Mouse (Mus musculus): ENCODE results near the gene Net1. TPM values are rescaled to one million over a fixed set of nuclear protein-coding genes. Genes with fewer than 3 reads are reported as not detected.
"Not testable (repeated sequence)": the region's sequence is repeated elsewhere in the genome, so short reads cannot be mapped to it uniquely, and the experiment has no call there.

The Net1 gene
- total RNA-seq, 2 experiments from 2014 or later: 89.3 to 106 TPM

DNA sequence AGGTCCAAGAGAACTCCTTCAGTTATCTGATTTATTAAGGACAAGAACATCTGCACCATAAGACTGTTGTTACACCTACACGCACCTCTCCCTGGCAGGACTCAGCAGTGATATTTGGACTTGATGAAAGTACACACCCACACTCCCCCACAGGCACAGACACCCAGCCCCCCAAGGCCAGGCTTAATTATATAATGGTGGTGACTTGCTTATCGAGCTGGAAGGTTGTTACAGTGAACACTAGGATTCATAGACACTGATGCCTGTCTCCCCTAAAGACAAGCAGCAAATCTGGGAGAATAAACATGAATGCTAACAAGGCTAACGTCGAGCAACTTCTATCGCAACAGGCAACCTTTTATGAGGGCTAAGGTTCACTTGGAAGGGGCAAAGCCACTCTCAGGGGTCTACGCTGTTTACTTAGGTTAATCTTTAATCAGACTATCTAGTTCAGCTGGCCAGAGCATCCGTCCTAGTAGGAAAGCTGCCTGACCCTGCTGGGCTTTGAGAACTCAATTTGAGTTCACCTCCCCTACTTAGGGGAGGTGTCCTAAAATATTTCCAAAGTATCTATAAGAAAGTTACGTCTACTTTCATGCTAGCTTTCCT is 26.4 kb downstream of the Net1 start:
- no peak for DNase-seq (ENCODE audit: low spot score in 2 of 2)

DNA sequence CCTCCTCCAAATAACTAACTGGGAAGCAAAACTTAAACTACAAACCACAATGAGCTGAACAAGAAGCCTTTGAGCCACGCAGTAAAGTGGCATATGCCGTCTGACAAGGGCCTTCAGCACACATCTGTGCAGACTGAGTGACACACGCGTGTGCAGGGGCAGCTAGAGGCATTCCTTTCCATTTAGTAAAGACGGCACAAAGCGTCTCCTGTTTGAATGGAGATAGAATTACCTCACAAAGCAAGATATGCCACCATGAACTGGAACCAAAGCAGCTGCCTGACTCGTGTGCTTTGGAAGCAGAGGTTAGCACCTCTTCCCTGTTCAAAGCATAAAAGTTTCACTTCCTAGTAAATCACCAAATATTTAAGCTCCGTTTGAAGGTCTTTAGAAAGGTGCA is 28.0 kb downstream of the Net1 start:
- DNase-seq (ENCODE audit: low spot score in 2 of 2): no peak

DNA sequence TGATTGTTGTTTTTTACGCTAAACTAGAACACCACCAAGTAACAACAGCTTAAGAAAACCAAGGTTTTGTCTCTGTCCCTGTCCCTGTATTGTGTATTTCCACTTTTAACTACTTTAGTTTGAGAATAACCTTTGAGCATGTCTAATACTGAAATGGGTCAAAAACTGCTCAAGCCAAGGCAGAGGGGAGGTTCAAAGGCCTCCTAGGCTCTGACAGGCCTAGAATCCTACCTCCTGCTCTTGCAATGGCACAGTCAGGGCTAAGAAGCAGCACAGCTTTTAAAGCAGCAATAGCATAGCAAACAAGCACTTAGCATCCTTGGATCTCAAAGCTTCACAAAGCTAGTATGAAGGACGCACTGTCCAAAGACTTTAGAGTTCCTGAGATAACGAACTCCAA is 28.9 kb downstream of the Net1 start:
- DNase-seq (ENCODE audit: low spot score in 2 of 2): no peak

DNA sequence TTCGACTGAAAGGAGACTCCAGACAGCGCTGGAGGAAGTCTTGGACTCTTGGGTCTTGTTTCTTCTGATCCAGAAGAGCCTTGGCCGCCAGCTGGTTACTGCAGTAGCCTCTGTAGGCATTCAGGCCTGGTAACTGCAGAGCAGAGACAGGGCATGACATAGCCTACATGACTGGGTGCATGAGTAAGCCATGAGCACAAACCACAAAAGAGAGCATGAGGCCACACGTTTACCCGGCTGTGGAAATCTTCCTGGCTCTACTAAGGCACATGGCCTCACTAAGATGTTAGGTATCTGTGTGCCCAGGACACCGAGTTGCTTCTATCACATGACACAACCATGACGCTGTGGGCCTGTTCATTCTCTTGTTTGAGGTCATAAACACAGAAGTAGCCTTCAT is 31.4 kb downstream of the Net1 start:
- no peak for DNase-seq (ENCODE audit: low spot score in 2 of 2)

DNA sequence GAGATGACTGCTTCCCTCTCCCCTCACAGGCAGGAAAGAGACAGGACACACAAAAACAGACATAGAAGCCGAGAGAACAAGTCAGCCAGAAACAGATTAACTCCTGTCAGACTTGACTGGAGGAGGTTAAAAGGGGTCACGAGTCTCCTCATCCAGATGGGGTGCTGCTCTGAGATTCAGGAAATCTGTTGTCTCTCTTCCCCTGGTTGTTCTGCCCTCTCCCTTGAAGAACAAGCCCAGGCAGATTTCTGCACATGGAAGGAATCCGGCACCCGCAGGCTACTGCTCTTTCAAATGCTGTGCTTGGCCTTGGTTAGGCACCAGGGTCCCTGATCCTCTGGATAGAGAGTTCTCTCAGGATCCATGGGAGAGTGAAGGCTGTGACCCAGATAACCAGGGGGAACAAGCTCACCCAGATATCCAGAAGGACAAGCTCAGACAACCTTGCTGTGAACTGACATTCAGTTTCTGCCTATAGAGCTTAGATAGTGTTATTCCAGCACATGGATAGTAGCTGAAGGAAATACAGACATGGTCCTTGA is 40.3 kb downstream of the Net1 start:
- no peak for DNase-seq (ENCODE audit: low spot score in 2 of 2)

DNA sequence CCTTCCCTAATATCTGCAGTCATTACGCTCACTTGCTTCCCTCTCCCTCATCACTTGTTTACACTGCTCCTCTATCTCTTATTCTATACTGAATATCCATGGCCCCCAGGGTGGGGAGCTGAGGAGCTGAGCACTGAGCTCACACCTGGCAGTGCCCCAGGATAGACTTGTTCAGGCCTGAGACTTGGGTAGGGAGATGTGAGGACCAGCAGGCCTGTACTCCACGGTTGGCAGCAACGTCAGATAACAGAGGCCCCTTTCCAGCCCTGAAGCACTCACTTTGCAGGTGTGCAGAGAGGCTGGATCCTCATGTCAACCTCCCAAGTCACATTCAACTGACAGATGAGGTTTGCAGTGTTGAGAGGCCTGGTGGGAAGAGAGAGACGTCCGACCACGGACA is 40.8 kb downstream of the Net1 start:
- DNase-seq (ENCODE audit: low spot score in 2 of 2): no peak

DNA sequence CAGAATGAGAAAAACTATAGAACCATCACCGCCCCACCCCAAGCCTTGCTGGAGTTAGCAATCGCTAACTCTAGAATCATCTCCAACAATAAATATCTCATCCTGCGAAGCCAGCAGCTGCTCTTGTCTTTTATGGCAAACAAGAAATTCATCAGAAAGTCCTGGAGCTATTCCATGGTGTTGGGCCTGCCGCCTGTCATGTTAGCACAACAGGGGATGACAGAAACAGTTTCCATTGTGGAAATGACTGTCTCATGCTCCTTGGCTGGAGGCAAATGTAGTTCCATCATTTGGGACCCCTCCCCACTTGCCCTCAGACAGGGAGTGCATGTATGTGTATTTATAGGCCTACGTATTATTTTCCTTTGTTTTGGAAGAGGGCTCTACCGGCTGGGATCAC is 41.6 kb downstream of the Net1 start:
- DNase-seq (ENCODE audit: low spot score in 2 of 2): no peak

DNA sequence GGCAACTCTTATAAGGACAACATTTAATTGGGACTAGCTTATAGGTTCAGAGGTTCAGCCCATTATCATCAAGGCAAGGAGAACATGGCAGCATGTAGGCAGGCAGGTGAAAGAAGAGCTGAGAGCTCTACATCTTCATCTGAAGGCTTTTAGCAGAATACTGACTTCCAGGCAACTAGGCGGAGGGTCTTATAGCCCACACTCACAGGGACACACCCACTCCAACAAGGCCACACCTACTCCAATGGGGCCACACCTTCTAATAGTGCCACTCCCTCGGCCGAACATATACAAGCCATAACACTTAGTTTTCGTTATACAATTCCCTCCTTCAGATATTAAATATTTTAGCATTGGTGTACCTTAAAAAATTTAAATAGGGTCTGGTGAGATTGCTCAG is 45.2 kb downstream of the Net1 start:
- no peak for DNase-seq (ENCODE audit: low spot score in 2 of 2)

DNA sequence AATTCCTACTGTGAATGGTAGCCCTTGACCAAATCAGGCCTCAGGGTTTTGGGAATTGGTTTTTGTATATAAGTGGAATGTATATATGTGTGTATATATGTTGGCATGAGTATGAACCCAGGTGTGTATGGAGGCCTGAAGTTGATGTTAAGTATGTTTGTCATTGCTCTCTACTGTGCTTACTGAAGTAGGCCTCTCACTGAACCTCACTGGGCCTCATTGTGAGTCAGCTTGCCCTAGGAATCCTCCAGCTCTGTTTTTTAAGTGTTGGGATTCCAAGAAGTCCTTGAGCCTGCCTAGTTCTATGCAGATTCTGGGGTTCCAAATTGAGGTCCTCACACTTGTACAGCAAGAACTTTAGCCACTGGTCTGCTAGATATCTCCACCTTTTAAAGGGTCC is 48.1 kb downstream of the Net1 start:
- no peak for DNase-seq (ENCODE audit: low spot score in 2 of 2)

DNA sequence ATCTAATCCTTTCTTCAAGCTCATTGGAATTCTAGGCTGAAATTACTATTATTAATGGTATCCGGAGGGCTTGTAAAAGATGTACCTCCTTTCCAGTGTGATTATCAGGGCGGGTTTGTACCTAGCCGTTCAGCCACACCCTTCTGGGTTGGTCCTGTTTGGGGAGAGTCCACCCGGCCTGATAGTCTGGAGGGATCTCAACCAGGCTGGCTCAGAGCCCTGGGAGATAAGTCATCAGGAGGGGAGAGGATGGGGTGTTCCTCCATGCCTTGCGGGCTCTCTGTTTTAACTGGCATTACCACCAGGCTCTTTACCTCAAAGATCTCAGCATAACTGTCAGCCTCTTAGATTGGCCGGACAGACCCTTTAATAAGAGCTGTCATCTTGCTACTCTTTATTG is 50.9 kb downstream of the Net1 start:
- DNase-seq (ENCODE audit: low spot score in 2 of 2): no peak

DNA sequence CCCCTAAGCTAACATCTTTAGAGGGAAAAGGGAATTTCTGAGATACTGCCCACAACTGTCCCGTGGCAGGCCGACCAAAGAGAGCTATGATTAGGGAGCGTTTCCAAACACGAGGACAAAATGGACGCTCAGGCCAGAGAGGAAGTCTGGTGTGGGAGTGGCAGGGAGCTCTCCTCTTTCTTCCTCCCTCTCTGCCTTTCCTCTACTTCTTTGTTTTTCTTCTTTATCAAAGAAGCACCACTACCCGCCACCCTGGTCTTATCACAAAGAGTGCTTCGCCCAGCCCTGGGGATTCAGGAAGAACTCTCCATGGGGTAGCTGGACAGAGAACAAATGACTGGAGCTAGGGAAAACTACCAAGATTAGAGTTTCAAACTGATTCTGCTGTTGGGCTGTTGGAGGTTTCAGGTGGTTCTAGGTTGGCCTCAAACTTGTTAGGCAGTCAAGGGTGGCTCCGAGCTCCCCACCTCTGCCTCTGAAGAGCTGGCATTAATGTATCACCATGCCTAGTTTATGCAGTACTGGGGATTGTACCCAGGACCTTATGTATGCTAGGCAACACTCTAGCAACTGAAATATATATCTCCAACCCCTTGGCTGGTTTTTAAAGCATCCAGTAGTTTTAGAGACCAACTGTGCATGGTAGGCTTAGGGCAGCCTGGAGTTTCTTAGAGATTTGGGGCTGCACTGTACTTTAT is 51.5 kb downstream of the Net1 start:
- no peak for DNase-seq (ENCODE audit: low spot score in 2 of 2)

DNA sequence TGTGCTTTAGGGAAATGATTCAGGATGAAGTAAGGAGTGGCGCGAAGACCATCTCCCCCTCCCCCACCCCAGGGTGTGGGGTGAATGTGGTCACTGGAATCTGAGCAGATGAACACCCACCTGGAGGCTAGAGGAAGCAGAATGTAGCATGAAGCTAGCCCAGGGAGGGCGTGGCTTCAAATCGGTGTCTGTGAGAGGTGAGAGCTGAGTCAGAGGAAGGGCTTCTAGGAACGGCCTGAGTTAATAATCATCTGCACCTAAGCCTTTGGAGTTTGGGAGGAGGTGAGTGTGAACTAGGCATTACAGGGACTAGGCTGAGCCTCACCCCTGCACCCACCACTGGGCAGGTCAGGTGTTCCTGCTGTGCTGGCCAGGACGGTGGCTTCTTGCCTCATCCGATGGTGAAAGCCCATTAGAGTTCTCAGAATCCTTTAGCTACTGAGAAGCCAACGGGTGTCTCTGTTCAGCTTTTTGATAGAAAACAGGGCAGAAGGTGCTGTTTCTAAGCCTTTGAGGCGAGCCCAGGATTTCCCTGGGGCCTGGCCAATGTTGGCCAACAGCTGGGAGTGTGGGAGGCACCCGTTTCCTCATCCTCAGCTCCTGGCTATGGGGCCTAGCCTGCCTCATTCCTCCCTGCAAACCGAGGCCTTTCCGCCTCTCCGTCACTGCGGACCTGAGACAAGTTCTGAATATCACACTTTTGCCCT is 52.2 kb downstream of the Net1 start:
- no peak for DNase-seq (ENCODE audit: low spot score in 2 of 2)

DNA sequence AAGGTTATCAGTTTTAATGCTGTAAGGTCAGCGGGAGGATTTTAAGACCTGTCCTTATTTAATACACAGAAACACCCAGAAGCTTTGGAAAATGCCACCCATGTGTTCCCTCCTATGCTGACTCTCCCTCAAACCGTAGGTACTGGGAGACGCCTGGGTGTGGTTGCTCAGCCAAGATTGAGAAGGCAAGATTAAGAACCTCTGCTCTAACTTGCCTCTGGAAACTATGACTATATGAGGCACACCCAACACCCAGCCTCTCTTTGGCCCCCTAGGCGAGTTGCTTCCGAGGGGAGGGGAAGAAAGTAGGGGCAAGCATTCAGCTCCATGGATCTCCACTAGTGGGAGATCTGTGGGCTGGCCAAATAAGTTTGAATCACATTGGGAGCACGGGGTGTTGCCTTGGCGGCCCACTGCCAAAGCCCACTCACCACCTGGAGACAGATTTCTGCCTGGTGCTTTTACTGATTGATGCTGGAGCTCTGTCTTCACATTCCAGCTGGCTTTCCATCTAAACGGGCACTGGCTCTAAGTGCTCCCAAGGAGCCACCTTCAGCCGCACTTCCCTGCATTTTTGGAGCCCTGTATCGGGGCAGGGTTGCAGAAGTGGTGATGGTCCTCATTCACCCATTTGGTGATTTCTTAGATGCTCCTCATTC is 55.0 kb downstream of the Net1 start:
- DNase-seq (ENCODE audit: low spot score in 2 of 2): no peak

DNA sequence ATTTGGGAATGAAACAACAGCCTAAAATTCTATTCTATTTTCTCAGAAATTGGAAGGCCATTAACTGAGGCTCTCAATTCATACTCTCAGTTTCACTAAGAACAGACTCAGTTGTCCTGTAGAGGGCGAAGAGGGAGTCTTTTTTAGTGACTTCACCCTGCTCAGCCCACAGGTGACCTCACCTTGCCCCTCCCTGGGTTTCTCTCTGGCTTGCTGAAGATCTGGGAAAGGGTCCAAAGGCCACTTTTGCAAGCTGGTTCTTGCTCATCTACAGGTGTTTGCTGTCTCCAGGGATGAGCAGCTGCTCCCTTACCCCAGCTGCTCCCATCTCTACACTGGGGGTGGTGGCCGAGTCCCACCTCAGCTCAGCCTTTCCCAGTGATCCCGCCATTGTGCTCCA is 55.7 kb downstream of the Net1 start:
- no peak for DNase-seq (ENCODE audit: low spot score in 2 of 2)

DNA sequence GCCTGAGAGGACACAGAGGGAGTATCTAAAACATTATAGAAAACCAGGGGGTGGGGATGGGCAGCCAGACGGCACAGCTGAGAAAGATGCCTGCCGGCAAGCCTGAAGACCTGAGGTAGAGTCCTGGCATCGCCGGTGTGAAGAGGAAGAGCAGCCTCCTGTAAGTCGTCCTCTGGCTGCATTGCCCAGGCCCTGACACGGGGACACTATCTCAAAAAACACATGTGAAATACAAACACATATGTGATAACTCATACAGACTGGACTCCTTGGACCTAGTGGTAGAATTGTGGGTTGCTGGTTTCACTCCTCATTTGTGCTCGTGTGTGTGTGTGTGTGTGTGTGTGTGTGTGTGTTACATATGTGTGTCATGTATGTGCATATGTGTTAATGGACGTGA is 56.8 kb downstream of the Net1 start:
- no peak for DNase-seq (ENCODE audit: low spot score in 2 of 2)

DNA sequence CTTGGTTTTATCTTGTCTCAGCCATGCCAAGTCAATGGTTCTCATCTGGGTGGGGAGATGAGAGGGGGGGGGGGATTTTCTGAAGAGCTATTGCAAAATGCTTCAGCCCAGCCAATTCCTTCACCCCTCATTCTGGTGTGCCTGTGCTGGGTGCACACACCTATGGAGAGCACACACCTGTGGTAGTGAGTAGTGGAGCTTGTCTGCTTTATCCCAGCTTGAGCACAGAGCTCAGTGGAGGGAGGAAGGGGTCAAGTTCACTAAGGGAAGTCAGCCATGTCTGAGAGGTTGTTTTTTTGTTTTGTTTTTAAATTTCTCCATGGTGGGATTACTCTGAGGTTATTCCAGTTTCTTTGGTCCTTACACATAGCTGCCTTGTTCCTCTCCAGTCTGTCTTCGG is 61.8 kb downstream of the Net1 start:
- DNase-seq (ENCODE audit: low spot score in 2 of 2): no peak

DNA sequence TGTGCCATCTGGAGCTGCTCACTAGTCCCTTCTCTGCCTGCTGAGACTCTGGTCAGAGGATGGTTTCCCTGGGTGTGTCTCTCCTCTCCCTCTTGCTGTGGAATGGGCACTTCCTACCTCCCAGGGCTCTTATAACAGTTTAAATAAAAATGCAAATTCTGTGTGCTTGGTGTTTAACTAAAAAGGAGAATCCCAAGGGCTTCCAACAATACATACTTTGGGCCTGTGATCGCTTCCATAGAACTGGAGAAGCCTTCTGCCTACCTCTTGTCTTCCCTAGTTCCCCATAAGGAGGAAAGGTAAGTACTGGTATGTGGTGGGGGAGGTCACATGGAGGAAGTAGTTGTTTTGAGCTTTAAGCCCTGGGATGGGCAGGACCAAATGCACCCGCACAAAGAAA is 63.2 kb downstream of the Net1 start:
- no peak for DNase-seq (ENCODE audit: low spot score in 2 of 2)

DNA sequence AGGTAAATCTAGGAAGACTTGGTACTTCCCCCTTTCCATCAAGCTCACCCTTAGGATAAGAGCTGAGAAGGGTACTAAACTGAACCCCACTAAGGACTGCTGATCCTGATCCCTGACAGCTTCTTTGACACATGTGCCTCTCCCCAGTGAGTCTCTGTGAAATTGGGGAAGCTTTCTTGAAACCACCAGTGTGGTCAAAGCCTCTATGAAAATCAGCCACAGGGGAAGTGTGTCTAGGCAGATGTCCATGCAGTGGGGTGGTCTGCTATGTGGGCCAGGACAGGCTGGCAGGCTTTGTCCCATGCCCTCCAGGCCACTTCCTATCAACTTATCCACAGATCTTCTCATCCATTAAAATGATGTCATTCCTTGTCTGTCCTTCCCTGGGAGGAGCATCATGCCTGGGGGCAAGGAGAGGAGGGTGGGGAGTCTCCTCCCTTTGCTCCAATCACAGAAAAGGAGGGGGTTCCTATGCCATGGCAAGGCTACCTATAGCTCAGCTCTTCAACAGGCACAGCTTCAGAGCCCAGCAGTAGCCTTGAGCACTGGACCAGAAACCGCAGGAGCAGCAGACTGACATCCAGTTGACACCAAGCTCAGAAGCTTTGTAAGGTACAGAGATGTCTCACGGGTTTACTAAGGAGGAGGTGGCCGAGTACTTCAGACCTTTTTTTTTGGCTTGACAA is 64.2 kb downstream of the Net1 start, which contains the start of gene Calm5:
Gene Calm5 (plus strand): TSS at position 526 of the 686 bp plus-strand sequence.
- not testable (repeated sequence) for DNase-seq (ENCODE audit: low spot score in 2 of 2)

DNA sequence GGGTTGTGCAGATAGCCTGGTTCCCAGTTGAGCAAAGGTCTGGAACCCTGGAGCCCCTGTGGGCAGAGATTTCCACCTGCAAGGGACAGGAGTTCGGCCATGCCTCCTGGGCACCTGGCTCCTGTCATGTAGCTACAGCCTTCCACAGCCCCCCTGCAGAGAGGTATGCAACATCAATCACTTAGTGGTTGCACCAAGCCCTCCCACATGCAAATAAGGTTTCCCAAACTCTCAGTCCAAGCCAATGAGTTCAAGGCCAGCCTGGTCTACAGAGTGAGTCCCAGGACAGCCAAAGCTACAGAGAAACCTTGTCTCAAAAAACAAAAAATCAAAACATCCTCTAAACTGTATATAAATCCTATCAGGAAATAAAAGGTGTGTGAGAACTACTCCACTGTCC is 67.7 kb downstream of the Net1 start:
- DNase-seq (ENCODE audit: low spot score in 2 of 2): no peak

DNA sequence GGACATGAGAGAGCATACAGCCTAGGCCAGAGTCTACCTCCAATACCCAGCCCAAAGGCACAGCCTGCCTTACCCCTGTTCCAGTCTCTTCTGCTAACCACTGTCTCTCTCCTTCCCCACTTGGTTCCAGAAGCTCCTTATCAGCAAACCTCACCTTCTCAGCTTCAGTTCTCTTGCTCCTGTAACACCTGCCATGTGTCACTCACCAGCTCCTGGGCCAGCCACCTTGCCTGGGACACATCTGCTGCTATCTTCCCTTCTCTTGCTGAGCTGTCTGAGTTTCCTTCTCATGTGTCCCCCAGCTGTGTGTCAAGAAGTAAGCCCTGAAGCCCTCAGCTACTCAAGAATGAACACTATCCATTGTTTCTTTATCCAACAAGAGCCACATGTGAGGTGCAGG is 77.4 kb downstream of the Net1 start:
- not testable (repeated sequence) for DNase-seq (ENCODE audit: low spot score in 2 of 2)

DNA sequence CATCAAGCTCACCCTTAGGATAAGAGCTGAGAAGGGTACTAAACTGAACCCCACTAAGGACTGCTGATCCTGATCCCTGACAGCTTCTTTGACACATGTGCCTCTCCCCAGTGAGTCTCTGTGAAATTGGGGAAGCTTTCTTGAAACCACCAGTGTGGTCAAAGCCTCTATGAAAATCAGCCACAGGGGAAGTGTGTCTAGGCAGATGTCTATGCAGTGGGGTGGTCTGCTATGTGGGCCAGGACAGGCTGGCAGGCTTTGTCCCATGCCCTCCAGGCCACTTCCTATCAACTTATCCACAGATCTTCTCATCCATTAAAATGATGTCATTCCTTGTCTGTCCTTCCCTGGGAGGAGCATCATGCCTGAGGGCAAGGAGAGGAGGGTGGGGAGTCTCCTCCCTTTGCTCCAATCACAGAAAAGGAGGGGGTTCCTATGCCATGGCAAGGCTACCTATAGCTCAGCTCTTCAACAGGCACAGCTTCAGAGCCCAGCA is 80.7 kb downstream of the Net1 start, which contains the start of gene Calm4:
Gene Calm4 (plus strand): TSS at position 446 of the 496 bp plus-strand sequence.
- DNase-seq (ENCODE audit: low spot score in 2 of 2): not testable (repeated sequence)

All from adrenal gland, postnatal 4 days (tissue).